Mouse (Mus musculus) heart, postnatal 0 days (tissue): ENCODE measurements at regions not wholly inside any gene's neighbourhood (a gene's known extent, or its start where the extent isn't known, plus 50 kb on each side); places are given as distances from the start of the nearest gene placed in this dataset.

ENCODE experiments used
- CTCF ChIP-seq: IDR thresholded peaks from 2 replicates; pipeline ENCODE4 v1.5.1; 2016; ENCODE audit warnings: antibody characterized with exemption, control low read depth, low read depth
- EP300 ChIP-seq: IDR thresholded peaks from 2 replicates; pipeline ENCODE4 v1.6.1; 2016; ENCODE audit warnings: antibody characterized with exemption, low read depth

DNA sequence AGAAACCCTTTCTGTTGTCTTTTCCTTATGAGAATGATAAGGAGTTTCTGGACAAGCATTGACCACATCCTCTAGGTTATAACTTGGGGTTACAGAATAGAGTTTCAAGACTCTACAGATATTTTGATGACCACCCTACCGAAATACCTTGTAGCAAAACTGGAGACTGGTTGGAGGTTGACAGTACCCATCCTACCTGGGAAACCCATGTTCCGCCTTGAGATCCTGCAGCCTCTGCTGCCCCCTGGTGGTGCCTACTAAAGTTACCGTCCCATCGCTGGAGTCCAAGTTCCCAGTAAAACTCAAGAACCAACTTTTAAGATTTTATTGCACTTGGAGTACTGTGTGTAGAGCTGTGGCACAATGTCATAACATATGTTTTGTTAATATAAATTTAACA, 472.1 kb downstream of the Kctd12 start:
- peak; percentile 75 for TF ChIP-seq CTCF
- no peak for TF ChIP-seq EP300
